Mouse (Mus musculus): ENCODE results near the gene Saa1.
"Not testable (repeated sequence)": the region's sequence is repeated elsewhere in the genome, so short reads cannot be mapped to it uniquely, and the experiment has no call there.

Saa1 gene

GRCm38 (mm10) chr7:46742880-46743279 lies at the start of gene Saa1:
Gene Saa1, minus strand, starts transcription at chr7:46742980.
- in situ Hi-C loops (cut with MboI, MseI), result not testable (repeated sequence)

DNA sequence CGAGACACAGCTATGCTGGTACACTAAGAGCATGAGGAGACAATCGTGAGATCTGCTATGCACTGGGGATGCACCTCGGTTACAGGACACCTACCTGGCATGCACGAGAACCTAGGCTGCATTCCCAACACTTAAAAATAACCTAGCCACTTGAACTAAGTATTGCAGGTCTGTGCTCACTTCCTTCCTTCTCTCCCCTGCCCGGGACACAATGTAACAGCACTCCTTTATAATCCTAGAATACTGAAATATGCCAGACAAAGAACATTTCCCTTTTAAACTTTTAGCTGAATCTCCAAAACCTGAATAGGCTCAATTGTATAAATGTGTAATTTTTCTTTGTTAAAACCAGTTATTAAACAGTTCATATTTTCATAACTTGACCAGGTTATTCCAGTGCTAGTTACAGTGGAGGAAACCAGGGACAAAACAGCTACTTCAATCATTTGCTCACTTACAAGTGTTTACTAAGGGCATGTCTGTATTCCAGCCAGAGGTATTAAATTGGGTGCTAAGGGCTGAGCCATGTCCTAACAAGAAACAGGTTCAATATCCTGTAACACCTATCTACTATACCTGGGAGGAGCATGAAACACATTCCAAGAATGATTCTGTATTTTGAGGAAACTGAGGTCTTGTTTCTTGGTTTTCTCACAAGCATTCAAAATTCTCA lies 46.5 kb upstream of the Saa1 start:
- in situ Hi-C loops (cut with MboI, MseI), result no loop called here

DNA sequence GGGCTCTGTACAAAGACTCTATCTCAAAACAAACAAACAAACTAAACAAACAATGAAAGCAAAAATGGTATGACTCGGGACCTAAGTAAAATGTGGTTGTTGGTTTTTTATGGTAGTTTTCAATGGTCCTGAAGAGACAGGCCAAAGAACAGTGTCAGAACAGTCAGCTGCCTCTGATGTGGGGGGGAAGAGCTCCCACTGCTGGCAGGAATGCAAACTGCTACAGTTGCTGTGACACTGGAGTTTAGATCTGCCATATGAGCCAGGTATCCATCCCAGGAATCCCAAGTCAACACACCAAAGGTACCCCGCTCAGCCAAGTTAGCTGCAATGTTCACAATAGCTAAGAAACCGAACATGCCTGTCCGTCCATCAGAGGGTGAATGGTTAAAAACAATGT lies 27.9 kb upstream of the Saa1 start:
- in situ Hi-C loops (cut with MboI, MseI), result no loop called here

GRCm38 (mm10) chr7:46768451-46768850 lies 25.7 kb upstream of the Saa1 start:
- in situ Hi-C loops (cut with MboI, MseI), result no loop called here

- in situ Hi-C loops (cut with MboI, MseI), result no loop called here
Observed at GRCm38 (mm10) chr7:46767371-46767770, 24.6 kb upstream of the Saa1 start.

DNA sequence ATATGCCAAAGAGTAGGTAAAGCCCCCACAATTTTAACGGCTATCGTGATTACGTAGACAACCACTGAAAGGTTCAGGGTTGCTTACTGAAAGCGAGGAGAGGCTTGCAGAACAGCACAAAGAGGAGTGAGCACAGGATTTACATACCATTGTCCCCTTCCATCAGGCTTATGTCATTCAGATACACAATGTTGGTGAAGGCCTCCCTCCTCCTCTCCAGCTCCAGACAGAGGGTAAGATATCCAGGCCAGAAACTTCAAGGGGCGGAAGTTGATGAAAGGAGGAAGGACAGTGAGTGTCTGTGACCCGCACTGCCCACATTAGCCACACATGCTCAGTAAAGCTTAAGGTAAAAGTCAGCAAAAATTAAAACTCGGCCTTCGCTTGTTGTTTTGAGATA lies 21.9 kb upstream of the Saa1 start:
- in situ Hi-C loops (cut with MboI, MseI), result no loop called here

- in situ Hi-C loops (cut with MboI, MseI), result no loop called here
Observed at GRCm38 (mm10) chr7:46762601-46763000, 19.8 kb upstream of the Saa1 start.

- in situ Hi-C loops (cut with MboI, MseI), result no loop called here
Observed at GRCm38 (mm10) chr7:46761049-46761795, 18.4 kb upstream of the Saa1 start.

- in situ Hi-C loops (cut with MboI, MseI), result no loop called here
Observed at GRCm38 (mm10) chr7:46751490-46751889, 8.7 kb upstream of the Saa1 start, which contains the start of gene Saa2. Gene Saa2, plus strand, starts transcription at chr7:46751790.

GRCm38 (mm10) chr7:46748459-46748858 lies 5.7 kb upstream of the Saa1 start:
- in situ Hi-C loops (cut with MboI, MseI), result no loop called here

- in situ Hi-C loops (cut with MboI, MseI), result no loop called here
Observed at GRCm38 (mm10) chr7:46746381-46746780, 3.6 kb upstream of the Saa1 start.

- in situ Hi-C loops (cut with MboI, MseI), result no loop called here
Observed at GRCm38 (mm10) chr7:46745816-46746215, 3.0 kb upstream of the Saa1 start.

GRCm38 (mm10) chr7:46740041-46740440 lies 2.7 kb downstream of the Saa1 start:
- in situ Hi-C loops (cut with MboI, MseI), result not testable (repeated sequence)

- in situ Hi-C loops (cut with MboI, MseI), result no loop called here
Observed at GRCm38 (mm10) chr7:46738561-46739460, 4.0 kb downstream of the Saa1 start.

DNA sequence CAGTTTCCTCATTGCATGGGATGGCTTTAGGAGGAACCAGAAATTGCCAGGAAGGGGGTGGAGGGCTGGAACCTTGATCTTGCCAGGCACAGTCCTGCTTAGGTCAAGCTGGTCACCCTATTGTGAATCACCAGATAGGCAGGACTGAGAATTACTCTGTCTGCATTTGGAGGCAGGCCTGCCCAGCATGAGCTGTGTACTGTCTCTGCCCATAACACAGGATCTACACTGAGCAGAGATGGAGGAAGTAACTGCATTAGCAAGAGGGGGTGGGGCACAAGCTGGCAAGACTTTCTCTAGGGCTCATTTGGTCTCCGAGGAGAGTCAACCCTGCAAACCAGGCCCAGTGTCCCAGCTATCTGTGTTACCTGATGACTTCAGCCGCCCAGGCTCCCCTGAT lies 7.8 kb downstream of the Saa1 start:
- in situ Hi-C loops (cut with MboI, MseI), result no loop called here

DNA sequence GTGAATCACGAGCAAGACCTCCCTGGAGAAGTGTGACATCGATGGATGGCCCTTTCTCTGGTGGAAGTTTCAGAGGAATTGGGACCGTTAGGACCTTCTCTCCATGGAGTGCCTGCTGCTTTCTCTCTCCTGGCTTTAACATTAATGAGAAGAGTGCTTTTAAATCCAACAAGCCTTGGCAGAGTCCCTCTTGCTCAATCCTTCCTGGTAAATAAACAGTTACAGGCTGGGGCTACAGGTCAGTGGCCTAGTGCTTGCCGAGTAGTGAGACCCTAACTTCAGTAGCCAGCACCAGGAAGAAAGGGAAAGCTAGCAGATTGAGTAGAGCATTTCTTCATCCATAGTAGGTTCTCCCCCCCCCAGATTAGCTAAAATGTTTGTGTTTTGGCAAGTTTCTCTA lies 10.3 kb downstream of the Saa1 start, which contains the start of gene Saa4:
Gene Saa4, minus strand, starts transcription at position 146 of the 400 bp plus-strand sequence.
- in situ Hi-C loops (cut with MboI, MseI), result no loop called here

GRCm38 (mm10) chr7:46727584-46727983 lies 15.2 kb downstream of the Saa1 start:
- in situ Hi-C loops (cut with MboI, MseI), result no loop called here

GRCm38 (mm10) chr7:46724396-46724795 lies 18.4 kb downstream of the Saa1 start:
- in situ Hi-C loops (cut with MboI, MseI), result no loop called here

DNA sequence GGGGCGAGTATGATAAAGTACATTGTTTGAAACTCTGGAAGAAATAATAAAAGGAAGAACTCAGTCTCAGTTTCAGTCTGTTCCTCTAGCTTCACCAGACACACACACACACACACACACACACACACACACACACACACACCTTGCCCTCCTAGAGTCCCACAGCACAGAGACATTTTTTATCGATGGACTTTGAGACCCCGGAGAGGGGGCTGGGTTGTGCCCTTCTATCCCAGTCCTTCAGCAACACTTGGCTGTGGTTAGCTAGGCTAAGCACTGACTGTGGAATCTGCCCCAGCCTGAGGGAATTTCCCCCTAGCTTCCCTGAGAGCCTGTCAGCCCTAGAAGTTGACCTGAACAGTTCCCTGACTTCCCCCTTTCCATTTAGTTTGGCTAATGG lies 18.9 kb downstream of the Saa1 start:
- in situ Hi-C loops (cut with MboI, MseI), result no loop called here

GRCm38 (mm10) chr7:46723354-46723753 lies 19.4 kb downstream of the Saa1 start:
- in situ Hi-C loops (cut with MboI, MseI), result no loop called here

DNA sequence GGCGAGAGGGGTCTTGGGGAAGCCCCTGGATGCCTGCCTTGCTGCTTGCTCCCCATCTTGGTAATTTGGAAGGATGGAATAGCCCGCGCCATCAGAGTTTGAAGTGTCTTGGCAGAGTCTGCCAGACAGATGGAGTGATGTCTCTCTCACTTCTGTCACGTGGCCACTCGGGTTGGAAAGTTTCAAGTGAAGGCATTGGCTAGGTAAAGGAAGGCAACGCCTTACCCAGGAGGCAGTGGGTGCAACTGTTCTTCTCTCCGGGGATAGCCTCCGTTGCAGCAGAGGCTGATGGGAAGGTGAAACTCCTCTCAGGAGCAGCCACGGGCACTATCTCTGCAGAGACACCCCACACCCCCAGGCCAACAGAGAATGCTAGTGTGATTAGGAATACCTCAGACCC lies 22.3 kb downstream of the Saa1 start:
- in situ Hi-C loops (cut with MboI, MseI), result no loop called here

DNA sequence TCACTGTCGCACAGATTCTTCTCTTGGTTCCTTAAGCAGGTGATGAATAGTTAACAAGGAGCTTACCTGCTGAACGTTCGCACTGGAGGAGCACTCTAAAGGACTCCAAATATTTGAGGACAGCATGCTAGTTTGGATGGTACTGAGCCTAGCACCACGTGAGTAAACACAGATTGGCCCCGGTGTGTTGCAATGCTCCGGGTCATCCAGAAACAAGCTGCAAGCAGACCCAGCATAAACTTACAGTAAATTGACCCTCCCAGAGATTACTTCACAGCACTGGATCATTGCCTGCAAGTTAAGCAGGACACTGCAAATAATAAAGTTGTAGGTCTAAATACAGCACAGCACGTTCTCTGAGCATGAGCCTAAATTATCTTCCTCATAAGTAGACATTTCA lies 23.3 kb downstream of the Saa1 start:
- in situ Hi-C loops (cut with MboI, MseI), result no loop called here

Data from T-helper 1 cell (primary cell).